Mouse (Mus musculus): Measurements from ENCODE around the gene Rfx8. TPM values are rescaled to one million over a fixed set of nuclear protein-coding genes. Genes with fewer than 3 reads are reported as not detected.

The Rfx8 gene
- 0.09 and 0.10 TPM in 2 replicates for polyA plus RNA-seq (2015; fragmentation: Nextera tagmentation; extraction: Ambion mirVana)

DNA sequence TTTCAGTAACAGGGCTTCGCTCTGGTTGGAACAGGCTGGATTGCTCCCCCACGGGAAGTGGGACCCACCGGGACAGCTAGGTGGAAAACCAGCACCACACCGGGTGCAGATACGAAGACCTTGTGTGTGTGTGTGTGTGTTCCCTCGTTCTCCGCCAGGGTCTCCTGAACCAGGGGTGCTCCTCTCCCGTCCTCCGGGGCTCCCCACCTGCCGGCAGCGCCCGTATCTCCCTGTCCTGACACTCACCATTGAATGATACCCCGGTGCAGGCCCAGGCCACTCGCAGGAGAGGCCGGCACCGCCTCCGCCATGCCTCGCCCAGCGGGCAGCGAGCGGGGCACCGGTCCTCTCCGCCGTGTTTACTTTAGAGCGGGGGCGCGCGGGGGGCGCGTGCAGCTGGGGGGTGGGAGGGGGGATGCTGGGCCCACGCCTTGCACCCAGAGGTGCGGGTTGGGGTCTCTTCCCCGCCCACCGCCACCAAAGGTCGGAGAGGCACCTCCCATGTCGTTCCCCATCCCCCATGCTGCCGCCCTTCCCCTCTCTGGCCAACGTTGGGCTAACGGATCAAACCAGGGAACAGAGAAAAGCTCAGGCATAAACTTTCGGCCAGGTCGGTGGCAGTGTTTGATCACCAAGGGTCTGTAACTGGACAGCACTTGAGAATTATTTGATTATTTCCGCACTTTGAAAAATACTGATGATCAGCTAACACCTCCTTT is at the start of gene Rfx8:
Gene Rfx8 (minus strand): TSS at position 366 of the 719 bp plus-strand sequence.
- Histone ChIP-seq H3K9me3 (replicated peaks) (no peaks in the 10 kb centered on the region), H3K9ac (no peak within 1 kb of the TSS), H3K27ac (replicated peaks) (no peak within 1 kb of the TSS), H3K27me3 (peaks cover 10% of the 10 kb centered on the region), H3K4me3 (replicated peaks) (peak within 1 kb of the TSS; percentile 53), H3K36me3 (replicated peaks) (no peaks in the 10 kb centered on the region), H3K4me2 (peak within 1 kb of the TSS; percentile 72), H3K4me1 (replicated peaks) (peaks cover 10% of the 10 kb centered on the region)
- WGBS (ENCODE audit: insufficient replicate concordance), result 7% methylated on average over 42 of the region's 42 CpGs
- ATAC-seq (ENCODE audit: insufficient read depth), result no peak

DNA sequence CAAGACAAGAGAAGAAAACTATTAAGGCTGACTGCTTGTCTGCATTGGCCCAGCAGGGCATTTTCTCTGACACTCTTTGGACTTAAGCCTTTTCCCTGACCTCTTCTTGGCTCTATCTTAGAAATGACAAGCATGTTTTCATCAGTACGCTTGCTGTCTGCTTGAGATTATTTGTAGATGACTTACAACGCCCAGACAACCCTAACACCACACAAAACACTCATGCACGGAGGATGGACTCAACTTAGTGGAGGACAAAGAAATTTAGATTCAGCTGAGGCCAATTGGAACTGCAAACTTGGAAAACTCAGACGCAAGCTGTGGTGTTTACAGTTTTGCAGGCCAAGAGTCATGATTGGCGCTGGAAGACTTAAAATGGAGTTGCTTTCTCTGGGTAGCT is 49.6 kb upstream of the Rfx8 start:
- H3K9me3 ChIP-seq (replicated peaks), result no peaks in the 10 kb centered on the region
- no peak overlapping the region for H3K4me3 ChIP-seq (replicated peaks)
- H3K9ac ChIP-seq, result no peak overlapping the region
- WGBS (ENCODE audit: insufficient replicate concordance), result 63% methylated on average over 5 of the region's 5 CpGs
- no peak overlapping the region for H3K4me2 ChIP-seq
- peaks cover 4% of the 10 kb centered on the region; the same call in 1 of the 2 replicates for H3K4me1 ChIP-seq (replicated peaks)
- no peaks in the 10 kb centered on the region for H3K27me3 ChIP-seq
- H3K36me3 ChIP-seq (replicated peaks), result no peaks in the 10 kb centered on the region
- ATAC-seq (ENCODE audit: insufficient read depth), result no peak
- no peak overlapping the region for H3K27ac ChIP-seq (replicated peaks)

DNA sequence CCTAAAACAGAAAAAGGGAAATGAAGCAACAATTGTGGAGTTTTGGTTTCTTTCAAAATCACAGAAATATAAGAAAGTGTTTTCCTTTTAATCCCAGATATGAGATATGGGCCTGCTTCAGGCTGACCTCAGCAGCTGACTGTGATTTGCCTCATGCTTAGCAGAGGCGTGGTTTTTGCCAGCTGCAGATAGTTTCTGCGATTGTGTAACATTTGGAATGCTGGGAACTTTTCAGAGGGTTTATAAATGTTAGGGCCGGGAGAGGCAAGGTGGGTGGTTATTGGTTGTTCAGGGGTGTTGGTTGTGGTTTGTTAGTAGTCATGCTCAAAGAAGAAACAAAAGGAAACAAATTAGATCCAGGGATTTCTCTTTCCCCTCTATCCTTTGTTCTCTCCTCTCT is 47.2 kb upstream of the Rfx8 start:
- no peak overlapping the region for H3K4me3 ChIP-seq (replicated peaks)
- H3K9me3 ChIP-seq (replicated peaks), result no peaks in the 10 kb centered on the region
- H3K27ac ChIP-seq (replicated peaks), result no peak overlapping the region
- no peak for ATAC-seq (ENCODE audit: insufficient read depth)
- WGBS (ENCODE audit: insufficient replicate concordance), result 47% methylated on average over 3 of the region's 3 CpGs
- H3K36me3 ChIP-seq (replicated peaks), result no peaks in the 10 kb centered on the region
- H3K9ac ChIP-seq, result no peak overlapping the region
- no peaks in the 10 kb centered on the region for H3K27me3 ChIP-seq
- H3K4me2 ChIP-seq, result no peak overlapping the region
- peaks cover 4% of the 10 kb centered on the region; the same call in 1 of the 2 replicates for H3K4me1 ChIP-seq (replicated peaks)

DNA sequence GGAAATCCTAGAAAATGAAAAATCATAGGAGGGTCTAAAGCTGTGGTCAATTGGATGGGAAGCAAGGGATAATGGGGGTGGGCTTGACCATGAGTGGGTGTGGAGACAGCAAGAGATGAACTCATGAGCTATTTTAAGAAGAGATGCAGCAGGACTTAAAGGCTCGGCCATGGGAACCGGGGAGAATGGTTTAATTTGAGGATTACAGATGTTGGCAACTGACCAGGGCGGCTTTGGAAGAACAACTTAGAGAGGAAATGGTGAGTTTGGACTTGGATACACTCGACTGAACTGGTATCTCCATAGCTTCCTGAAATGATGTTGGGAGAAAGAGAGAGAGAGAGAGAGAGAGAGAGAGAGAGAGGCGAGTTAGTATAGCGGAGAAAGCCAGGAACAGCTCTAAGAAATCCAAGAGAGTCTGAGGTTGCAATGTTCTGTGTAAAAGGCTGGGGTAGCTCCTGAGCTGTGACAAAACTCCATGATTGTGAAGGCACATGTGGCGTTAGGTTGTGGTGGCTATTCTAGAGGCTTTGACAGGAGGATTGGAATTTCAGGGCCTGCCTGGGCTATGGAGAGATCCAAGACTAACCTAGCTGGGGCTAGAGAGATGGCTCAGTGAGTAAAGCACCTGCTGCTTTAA is 45.2 kb upstream of the Rfx8 start:
- Histone ChIP-seq H3K4me3 (replicated peaks) (no peak overlapping the region), H3K27ac (replicated peaks) (no peak overlapping the region), H3K9ac (no peak overlapping the region), H3K9me3 (replicated peaks) (no peaks in the 10 kb centered on the region), H3K36me3 (replicated peaks) (no peaks in the 10 kb centered on the region), H3K4me1 (replicated peaks) (peaks cover 13% of the 10 kb centered on the region), H3K27me3 (peaks cover 10% of the 10 kb centered on the region), H3K4me2 (no peak overlapping the region)
- WGBS (ENCODE audit: insufficient replicate concordance), result 57% methylated on average over 7 of the region's 7 CpGs
- no peak for ATAC-seq (ENCODE audit: insufficient read depth)

DNA sequence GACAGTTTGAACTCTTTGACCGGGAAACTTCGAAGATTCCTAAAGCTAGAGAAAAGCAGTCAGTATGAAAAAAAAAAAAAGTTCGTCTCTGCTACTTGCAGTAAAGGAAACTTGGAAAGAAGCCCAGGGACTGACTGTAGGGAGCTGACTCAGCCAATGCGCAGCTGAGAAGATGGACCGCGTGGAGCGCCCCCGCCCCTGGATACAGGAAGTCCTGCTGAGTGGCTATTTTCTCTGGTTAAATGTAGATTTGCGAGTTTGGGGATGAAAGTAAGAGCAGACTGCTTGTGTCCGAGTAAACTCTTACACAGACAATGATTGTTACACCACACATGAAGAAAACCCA is 41.2 kb upstream of the Rfx8 start:
- no peak for ATAC-seq (ENCODE audit: insufficient read depth)

DNA sequence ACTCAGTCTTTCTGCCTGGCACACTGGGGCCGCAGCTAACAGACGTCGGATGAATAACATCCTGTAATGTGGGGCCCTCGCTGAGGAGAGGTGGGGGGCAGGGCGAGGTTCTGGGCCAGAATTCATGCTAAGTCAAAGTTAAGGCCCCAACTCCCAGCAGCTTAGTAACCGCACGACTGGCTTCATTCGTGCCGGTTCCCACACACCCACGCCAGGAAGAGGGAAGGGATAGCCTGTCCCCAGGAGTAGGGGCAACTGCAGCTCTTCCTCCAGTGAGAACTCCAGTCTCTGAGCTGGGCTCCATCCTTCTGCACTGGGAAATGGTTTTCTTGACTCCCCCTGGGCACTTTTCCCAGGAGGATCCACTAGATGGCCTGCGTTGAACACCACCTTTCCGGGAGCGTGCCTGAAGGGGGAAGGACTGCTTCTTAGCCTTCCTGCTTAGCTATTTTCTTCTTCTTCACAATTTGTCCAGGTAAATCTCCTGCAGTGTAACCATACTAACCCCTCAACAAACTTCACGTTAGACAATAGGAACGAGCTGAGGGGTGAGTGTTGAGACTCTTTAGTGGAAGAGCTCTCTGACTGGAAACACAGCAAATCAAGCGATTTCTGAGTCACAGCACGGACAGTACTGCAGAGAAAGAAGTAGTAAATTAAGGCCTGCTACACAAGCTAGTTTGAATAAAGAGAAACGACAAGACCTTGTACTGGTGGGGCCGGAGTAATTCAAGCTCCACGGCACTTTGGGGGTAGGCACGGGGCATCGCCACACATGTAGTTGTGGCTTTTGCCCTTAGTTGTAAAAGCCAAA is 40.6 kb upstream of the Rfx8 start:
- Histone ChIP-seq H3K9me3 (replicated peaks) (no peaks in the 10 kb centered on the region), H3K4me1 (replicated peaks) (peaks cover 18% of the 10 kb centered on the region), H3K36me3 (replicated peaks) (no peaks in the 10 kb centered on the region), H3K4me2 (peak overlapping the region; percentile 57), H3K27ac (replicated peaks) (peak overlapping the region; percentile 59; the same call in 1 of the 2 replicates), H3K27me3 (peaks cover 10% of the 10 kb centered on the region), H3K4me3 (replicated peaks) (peak overlapping the region; percentile 12; the same call in 1 of the 2 replicates), H3K9ac (no peak overlapping the region)
- 4% methylated on average over 22 of the region's 22 CpGs for WGBS (ENCODE audit: insufficient replicate concordance)
- ATAC-seq (ENCODE audit: insufficient read depth), result peak; percentile 34; the same call in 1 of the 2 replicates

More for the DNA sequence above, 41.2 kb upstream of the Rfx8 start:
- H3K9ac ChIP-seq, result no peak overlapping the region
- H3K4me1 ChIP-seq (replicated peaks), result peaks cover 18% of the 10 kb centered on the region
- H3K9me3 ChIP-seq (replicated peaks), result no peaks in the 10 kb centered on the region
- WGBS (ENCODE audit: insufficient replicate concordance), result 3% methylated on average over 10 of the region's 10 CpGs
- H3K36me3 ChIP-seq (replicated peaks), result no peaks in the 10 kb centered on the region
- peaks cover 10% of the 10 kb centered on the region for H3K27me3 ChIP-seq
- peak overlapping the region; percentile 57 for H3K4me2 ChIP-seq
- H3K27ac ChIP-seq (replicated peaks), result peak overlapping the region; percentile 59; the same call in 1 of the 2 replicates
- peak overlapping the region; percentile 12; the same call in 1 of the 2 replicates for H3K4me3 ChIP-seq (replicated peaks)

DNA sequence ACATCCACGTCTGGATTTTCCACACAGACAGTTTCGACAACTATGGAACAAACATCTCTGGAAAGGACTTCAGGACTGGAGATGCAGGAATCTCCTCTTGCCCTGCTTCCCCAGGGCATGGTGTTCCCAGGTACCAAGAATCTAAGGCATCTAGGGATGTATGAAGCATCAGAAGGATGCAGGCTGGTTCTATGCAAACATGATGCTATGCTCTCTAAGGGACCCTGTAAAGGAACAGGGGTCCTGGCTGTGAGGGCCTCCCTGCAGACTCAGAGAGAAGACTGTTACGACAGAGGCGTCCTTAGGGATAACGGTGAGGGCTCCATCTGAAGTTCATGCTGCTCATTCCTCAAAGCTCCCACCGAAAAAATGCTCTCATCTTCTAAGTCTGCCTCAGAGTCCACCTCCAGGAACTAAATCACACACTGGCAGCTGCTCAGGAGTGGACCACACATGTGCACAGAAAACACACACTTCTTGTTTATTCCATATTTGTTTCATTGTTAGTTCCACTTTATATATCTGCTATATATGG is 39.5 kb upstream of the Rfx8 start:
- Histone ChIP-seq H3K27me3 (peaks cover 10% of the 10 kb centered on the region), H3K4me3 (replicated peaks) (no peak overlapping the region), H3K27ac (replicated peaks) (no peak overlapping the region), H3K4me2 (no peak overlapping the region), H3K9me3 (replicated peaks) (no peaks in the 10 kb centered on the region), H3K4me1 (replicated peaks) (peaks cover 18% of the 10 kb centered on the region), H3K36me3 (replicated peaks) (no peaks in the 10 kb centered on the region), H3K9ac (no peak overlapping the region)
- no peak for ATAC-seq (ENCODE audit: insufficient read depth)
- WGBS (ENCODE audit: insufficient replicate concordance), result 61% methylated on average over 6 of the region's 6 CpGs

DNA sequence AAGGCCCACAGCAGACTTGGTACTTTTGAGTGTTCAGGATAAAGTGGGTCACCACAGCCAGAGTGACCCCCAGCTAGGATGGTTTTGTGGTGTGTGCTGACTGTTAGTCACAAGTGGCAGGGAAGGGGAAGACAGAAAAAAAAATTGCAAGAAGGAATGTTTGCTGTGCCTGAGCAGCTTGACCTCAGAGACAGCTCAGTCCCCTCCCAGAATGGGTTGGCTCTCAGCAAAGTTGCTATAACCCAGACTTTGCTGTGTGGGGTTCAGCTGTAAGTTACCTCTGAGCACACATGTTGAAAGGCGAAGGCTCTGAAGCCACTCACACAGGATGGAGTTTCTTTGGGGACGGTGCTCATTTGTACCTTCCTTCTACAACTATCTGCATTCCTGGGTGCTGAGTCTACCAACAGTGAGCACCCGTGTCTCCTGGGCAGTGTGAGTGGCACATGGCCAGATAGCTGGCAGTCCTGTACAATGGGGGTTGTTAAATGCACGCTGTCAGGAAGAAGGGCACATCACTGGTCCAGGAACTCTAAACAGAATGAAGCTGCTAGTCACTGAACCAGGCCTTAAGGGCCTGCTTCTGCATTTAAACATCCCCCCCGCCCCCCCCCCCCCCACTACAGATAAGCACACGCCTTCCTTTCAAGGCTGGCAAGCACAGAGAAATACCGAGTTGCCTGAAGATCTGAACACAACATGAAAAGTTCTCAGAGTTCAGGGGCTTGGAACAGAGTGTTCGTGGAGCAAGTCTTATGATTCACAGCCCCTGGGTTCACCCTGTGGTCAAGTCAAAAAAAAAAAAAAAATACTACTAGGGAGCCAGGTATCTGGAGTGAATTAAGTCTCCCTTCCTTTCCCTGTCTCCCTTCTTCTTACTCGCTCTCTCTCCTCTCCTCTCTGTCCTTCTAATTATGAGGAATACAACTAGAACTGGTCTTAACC is 38.7 kb upstream of the Rfx8 start:
- 29% methylated on average over 9 of the region's 9 CpGs for WGBS (ENCODE audit: insufficient replicate concordance)
- H3K27ac ChIP-seq (replicated peaks), result no peak overlapping the region
- ATAC-seq (ENCODE audit: insufficient read depth), result no peak

DNA sequence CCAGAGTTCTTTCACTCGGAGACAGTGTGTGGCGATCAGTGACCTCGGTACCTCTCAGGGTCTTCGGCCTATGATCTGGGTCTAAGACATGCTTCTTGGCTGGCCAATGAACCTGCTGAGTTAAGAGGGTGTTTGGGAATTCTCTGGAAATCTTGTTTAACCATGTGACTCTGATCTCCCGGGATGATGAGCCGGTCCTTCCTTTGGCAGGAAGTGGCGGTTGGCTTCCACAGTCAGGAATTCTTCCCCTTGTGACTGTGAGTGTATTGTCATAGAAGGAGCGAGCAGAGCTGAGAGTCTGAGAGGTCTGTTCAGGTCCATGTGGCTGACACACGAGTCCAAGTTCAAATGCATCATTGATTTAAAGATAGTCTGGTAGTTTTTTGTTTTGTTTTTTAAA is 37.4 kb upstream of the Rfx8 start:
- H3K9ac ChIP-seq, result no peak overlapping the region
- H3K4me2 ChIP-seq, result no peak overlapping the region
- H3K4me1 ChIP-seq (replicated peaks), result peaks cover 31% of the 10 kb centered on the region
- peaks cover 10% of the 10 kb centered on the region for H3K27me3 ChIP-seq
- H3K36me3 ChIP-seq (replicated peaks), result no peaks in the 10 kb centered on the region
- H3K4me3 ChIP-seq (replicated peaks), result no peak overlapping the region
- ATAC-seq (ENCODE audit: insufficient read depth), result no peak
- 61% methylated on average over 9 of the region's 9 CpGs for WGBS (ENCODE audit: insufficient replicate concordance)
- H3K27ac ChIP-seq (replicated peaks), result no peak overlapping the region
- no peaks in the 10 kb centered on the region for H3K9me3 ChIP-seq (replicated peaks)

More for the DNA sequence above, 38.7 kb upstream of the Rfx8 start:
- H3K4me2 ChIP-seq, result no peak overlapping the region
- peaks cover 10% of the 10 kb centered on the region for H3K27me3 ChIP-seq
- H3K4me3 ChIP-seq (replicated peaks), result no peak overlapping the region
- no peaks in the 10 kb centered on the region for H3K9me3 ChIP-seq (replicated peaks)
- peaks cover 23% of the 10 kb centered on the region for H3K4me1 ChIP-seq (replicated peaks)
- H3K36me3 ChIP-seq (replicated peaks), result no peaks in the 10 kb centered on the region
- no peak overlapping the region for H3K9ac ChIP-seq

DNA sequence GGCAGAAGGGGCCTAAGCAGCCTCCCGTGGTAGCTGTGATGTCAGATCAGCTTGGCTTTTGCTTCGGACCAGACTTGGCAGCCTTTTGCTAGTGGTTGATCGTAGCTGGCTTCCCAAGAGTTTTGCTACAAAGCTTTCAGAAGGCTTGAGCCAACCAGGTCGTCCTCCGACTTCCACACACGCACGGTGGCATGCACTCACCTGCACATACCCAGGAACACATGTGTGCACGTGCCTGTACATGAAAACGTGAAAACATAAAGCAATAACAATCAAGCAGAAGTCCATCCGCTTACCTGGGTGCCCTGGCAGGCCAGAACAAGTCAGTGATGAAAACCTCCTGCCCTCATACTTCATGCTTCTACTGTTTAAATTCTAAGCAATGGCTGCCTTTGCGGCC is 36.2 kb upstream of the Rfx8 start:
- Histone ChIP-seq H3K27me3 (peaks cover 5% of the 10 kb centered on the region), H3K4me1 (replicated peaks) (peaks cover 27% of the 10 kb centered on the region), H3K9me3 (replicated peaks) (no peaks in the 10 kb centered on the region), H3K27ac (replicated peaks) (no peak overlapping the region), H3K4me2 (no peak overlapping the region), H3K9ac (no peak overlapping the region), H3K4me3 (replicated peaks) (no peak overlapping the region), H3K36me3 (replicated peaks) (no peaks in the 10 kb centered on the region)
- ATAC-seq (ENCODE audit: insufficient read depth), result no peak
- WGBS (ENCODE audit: insufficient replicate concordance), result 61% methylated on average over 11 of the region's 11 CpGs

Data from liver, embryonic 15.5 days (tissue).